Mouse (Mus musculus): ENCODE measurements around the gene Agtpbp1. TPM values are rescaled to one million over a fixed set of nuclear protein-coding genes. Genes with fewer than 3 reads are reported as not detected.

Agtpbp1 gene
- polyA plus RNA-seq, 1 experiment: 1.7 TPM

GRCm38 (mm10) chr13:59535746-59536145, 49.3 kb downstream of the Agtpbp1 start:
- H3K36me3 ChIP-seq (ENCODE audit: control insufficient read depth, insufficient read depth, low read length): no peaks in the 10 kb centered on the region
- no peaks in the 10 kb centered on the region for H3K27me3 ChIP-seq (ENCODE audit: control insufficient read depth, insufficient read depth, low read length)
- H3K4me1 ChIP-seq (ENCODE audit: control insufficient read depth, insufficient read depth, insufficient read length, low read length): no peaks in the 10 kb centered on the region
- H3K27ac ChIP-seq (ENCODE audit: insufficient read depth, low read depth, low read length): no peak overlapping the region
- H3K4me3 ChIP-seq (ENCODE audit: low read depth, low read length): no peak overlapping the region
- WGBS: 87% methylated on average over 6 of the region's 6 CpGs
- no peak for TF ChIP-seq CTCF (IDR thresholded peaks at IDR 0.05; ENCODE audit: extremely low read depth, insufficient read length, insufficient replicate concordance, low read depth, low read length)
- TF ChIP-seq POLR2A (IDR thresholded peaks at IDR 0.05; ENCODE audit: low read depth, low read length): no peak

- no peaks in the 10 kb centered on the region for H3K36me3 ChIP-seq (ENCODE audit: control insufficient read depth, insufficient read depth, low read length)
- no peaks in the 10 kb centered on the region for H3K27me3 ChIP-seq (ENCODE audit: control insufficient read depth, insufficient read depth, low read length)
- TF ChIP-seq POLR2A (IDR thresholded peaks at IDR 0.05; ENCODE audit: low read depth, low read length) (no peak), CTCF (IDR thresholded peaks at IDR 0.05; ENCODE audit: extremely low read depth, insufficient read length, insufficient replicate concordance, low read depth, low read length) (no peak)
- no peak overlapping the region for H3K27ac ChIP-seq (ENCODE audit: insufficient read depth, low read depth, low read length)
- no peaks in the 10 kb centered on the region for H3K4me1 ChIP-seq (ENCODE audit: control insufficient read depth, insufficient read depth, insufficient read length, low read length)
- WGBS: 80% methylated on average over 4 of the region's 4 CpGs
- H3K4me3 ChIP-seq (ENCODE audit: low read depth, low read length): no peak overlapping the region
These were observed 50.7 kb downstream of the Agtpbp1 start for GRCm38 (mm10) chr13:59534301-59534700.

GRCm38 (mm10) chr13:59533331-59533730, 51.7 kb downstream of the Agtpbp1 start:
- no peaks in the 10 kb centered on the region for H3K36me3 ChIP-seq (ENCODE audit: control insufficient read depth, insufficient read depth, low read length)
- no peaks in the 10 kb centered on the region for H3K4me1 ChIP-seq (ENCODE audit: control insufficient read depth, insufficient read depth, insufficient read length, low read length)
- no peak overlapping the region for H3K4me3 ChIP-seq (ENCODE audit: low read depth, low read length)
- TF ChIP-seq POLR2A (IDR thresholded peaks at IDR 0.05; ENCODE audit: low read depth, low read length): no peak
- no peak for TF ChIP-seq CTCF (IDR thresholded peaks at IDR 0.05; ENCODE audit: extremely low read depth, insufficient read length, insufficient replicate concordance, low read depth, low read length)
- H3K27ac ChIP-seq (ENCODE audit: insufficient read depth, low read depth, low read length): no peak overlapping the region
- WGBS: 63% methylated on average over 6 of the region's 6 CpGs
- no peaks in the 10 kb centered on the region for H3K27me3 ChIP-seq (ENCODE audit: control insufficient read depth, insufficient read depth, low read length)

- Histone ChIP-seq H3K36me3 (ENCODE audit: control insufficient read depth, insufficient read depth, low read length) (no peaks in the 10 kb centered on the region), H3K4me3 (ENCODE audit: low read depth, low read length) (no peak overlapping the region), H3K4me1 (ENCODE audit: control insufficient read depth, insufficient read depth, insufficient read length, low read length) (no peaks in the 10 kb centered on the region), H3K27ac (ENCODE audit: insufficient read depth, low read depth, low read length) (no peak overlapping the region), H3K27me3 (ENCODE audit: control insufficient read depth, insufficient read depth, low read length) (no peaks in the 10 kb centered on the region)
- peak; percentile 12; the same call in 1 of the 2 replicates for TF ChIP-seq CTCF (IDR thresholded peaks at IDR 0.05; ENCODE audit: extremely low read depth, insufficient read length, insufficient replicate concordance, low read depth, low read length)
- no peak for TF ChIP-seq POLR2A (IDR thresholded peaks at IDR 0.05; ENCODE audit: low read depth, low read length)
- 86% methylated on average over 2 of the region's 2 CpGs for WGBS
These were observed 53.8 kb downstream of the Agtpbp1 start for GRCm38 (mm10) chr13:59531203-59531602.

GRCm38 (mm10) chr13:59530491-59530890, 54.5 kb downstream of the Agtpbp1 start:
- 88% methylated on average over 8 of the region's 8 CpGs for WGBS
- no peak for TF ChIP-seq CTCF (IDR thresholded peaks at IDR 0.05; ENCODE audit: extremely low read depth, insufficient read length, insufficient replicate concordance, low read depth, low read length)
- Histone ChIP-seq H3K36me3 (ENCODE audit: control insufficient read depth, insufficient read depth, low read length) (no peaks in the 10 kb centered on the region), H3K27ac (ENCODE audit: insufficient read depth, low read depth, low read length) (no peak overlapping the region), H3K4me3 (ENCODE audit: low read depth, low read length) (no peak overlapping the region), H3K4me1 (ENCODE audit: control insufficient read depth, insufficient read depth, insufficient read length, low read length) (no peaks in the 10 kb centered on the region), H3K27me3 (ENCODE audit: control insufficient read depth, insufficient read depth, low read length) (no peaks in the 10 kb centered on the region)

GRCm38 (mm10) chr13:59521271-59522064, 63.6 kb downstream of the Agtpbp1 start:
- no peak for TF ChIP-seq CTCF (IDR thresholded peaks at IDR 0.05; ENCODE audit: extremely low read depth, insufficient read length, insufficient replicate concordance, low read depth, low read length)
- TF ChIP-seq POLR2A (IDR thresholded peaks at IDR 0.05; ENCODE audit: low read depth, low read length): no peak
- Histone ChIP-seq H3K4me3 (ENCODE audit: low read depth, low read length) (no peak overlapping the region), H3K4me1 (ENCODE audit: control insufficient read depth, insufficient read depth, insufficient read length, low read length) (no peaks in the 10 kb centered on the region), H3K36me3 (ENCODE audit: control insufficient read depth, insufficient read depth, low read length) (no peaks in the 10 kb centered on the region), H3K27me3 (ENCODE audit: control insufficient read depth, insufficient read depth, low read length) (no peaks in the 10 kb centered on the region), H3K27ac (ENCODE audit: insufficient read depth, low read depth, low read length) (no peak overlapping the region)
- WGBS: 68% methylated on average over 11 of the region's 11 CpGs

GRCm38 (mm10) chr13:59520834-59521233, 64.2 kb downstream of the Agtpbp1 start:
- no peak overlapping the region; the same call in 1 of the 2 replicates for H3K27ac ChIP-seq (ENCODE audit: insufficient read depth, low read depth, low read length)
- no peaks in the 10 kb centered on the region for H3K27me3 ChIP-seq (ENCODE audit: control insufficient read depth, insufficient read depth, low read length)
- no peak overlapping the region for H3K4me3 ChIP-seq (ENCODE audit: low read depth, low read length)
- H3K4me1 ChIP-seq (ENCODE audit: control insufficient read depth, insufficient read depth, insufficient read length, low read length): no peaks in the 10 kb centered on the region
- no peak for TF ChIP-seq POLR2A (IDR thresholded peaks at IDR 0.05; ENCODE audit: low read depth, low read length)
- no peak for TF ChIP-seq CTCF (IDR thresholded peaks at IDR 0.05; ENCODE audit: extremely low read depth, insufficient read length, insufficient replicate concordance, low read depth, low read length)
- no peaks in the 10 kb centered on the region for H3K36me3 ChIP-seq (ENCODE audit: control insufficient read depth, insufficient read depth, low read length)
- WGBS: 79% methylated on average over 2 of the region's 2 CpGs
